ENCODE assay signal across 8 mouse cellular contexts in genomic region chr6:72361121-72361551, GRCm38 (mm10). TPM values are rescaled to one million over a fixed set of nuclear protein-coding genes. Genes with fewer than 3 reads are reported as not detected.
A peak's percentile ranks its signal among the peaks of the same experiment; 100 is the strongest.
DNase-seq lines count a peak whose midpoint lies in the region; ATAC-seq lines count a peak whose summit lies in the region.

No protein-coding gene starts in this region.

- 80% methylated on average over 5 of the region's 5 CpGs for WGBS in hindbrain, embryonic 12.5 days

- peaks cover 22% of the 10 kb centered on the region for H3K4me1 ChIP-seq in hindbrain, embryonic 12.5 days

- peak overlapping the region; percentile 87 for H3K4me2 ChIP-seq in hindbrain, embryonic 12.5 days (replicated peaks)

- ATAC-seq in cerebellum, adult (ENCODE audit: insufficient number of reproducible peaks, low FRiP score, low TSS enrichment) = no peak
- ATAC-seq in hindbrain, embryonic 12.5 days (ENCODE audit: low FRiP score) = no peak
- peak; percentile 45 for ATAC-seq in megakaryocyte-erythroid progenitor cell, adult 5-6 weeks (replicated peaks; ENCODE audit: low FRiP score, low TSS enrichment, poor library complexity, severe bottlenecking)

- peak overlapping the region; percentile 77; the same call in 1 of the 2 replicates for H3K4me3 ChIP-seq in hindbrain, embryonic 12.5 days

- no peaks in the 10 kb centered on the region for H3K9me3 ChIP-seq in hindbrain, embryonic 12.5 days (replicated peaks)

- peaks cover 27% of the 10 kb centered on the region for H3K36me3 ChIP-seq in hindbrain, embryonic 12.5 days

- H3K9ac ChIP-seq in hindbrain, embryonic 12.5 days = peak overlapping the region; percentile 78; the same call in 1 of the 2 replicates

- H3K27me3 ChIP-seq in hindbrain, embryonic 12.5 days = no peaks in the 10 kb centered on the region

- DNase-seq in cerebellum, adult 9-11 months = peak; percentile 30
- DNase-seq in adrenal gland, adult 8-10 months = peak; percentile 82
- no peak for DNase-seq in cerebellum, postnatal 36 days
- DNase-seq in thymus, postnatal 25 days = no peak
- DNase-seq in embryo, embryonic 10.5 days (ENCODE audit: low spot score) = no peak

- H3K27ac ChIP-seq in hindbrain, embryonic 12.5 days = no peak overlapping the region

RNA-seq across cellular contexts. Expression of gene Rnf181, which starts 5.6 kb away (rescaled TPM):
- total RNA-seq in adrenal gland, adult 8-10 months (2022) = 100 to 1,000 TPM; 330 to 558 (median 451) TPM
- 95.0 and 98.3 TPM in 2 replicates for polyA plus RNA-seq in hindbrain, embryonic 12.5 days (2016; fragmentation: Nextera tagmentation; extraction: Ambion mirVana)
- total RNA-seq in megakaryocyte-erythroid progenitor cell, adult 5-6 weeks (2014; fragmentation: Nextera tagmentation) = 82.6 and 91.5 TPM in 2 replicates
- 34.8 and 55.5 TPM in 2 replicates for total RNA-seq in megakaryocyte-erythroid progenitor cell, adult 5-6 weeks (2017)

RNA-seq across cellular contexts. Expression of gene Tmem150a, which starts 5.9 kb away (rescaled TPM):
- total RNA-seq in adrenal gland, adult 8-10 months (2022) = 10 to 100 TPM; 20.0 to 37.7 (median 28.2) TPM
- polyA plus RNA-seq in hindbrain, embryonic 12.5 days (2016; fragmentation: Nextera tagmentation; extraction: Ambion mirVana) = 8.5 and 10.0 TPM in 2 replicates
- total RNA-seq in megakaryocyte-erythroid progenitor cell, adult 5-6 weeks (2014; fragmentation: Nextera tagmentation) = 0.92 and 5.0 TPM in 2 replicates
- not detected in 2 replicates for total RNA-seq in megakaryocyte-erythroid progenitor cell, adult 5-6 weeks (2017)

RNA-seq across cellular contexts. Expression of gene 0610030E20Rik, which starts 14.0 kb away (rescaled TPM):
- 10 to 100 TPM; 23.9 to 36.8 (median 29.1) TPM for total RNA-seq in adrenal gland, adult 8-10 months (2022)
- 26.1 and 28.2 TPM in 2 replicates for polyA plus RNA-seq in hindbrain, embryonic 12.5 days (2016; fragmentation: Nextera tagmentation; extraction: Ambion mirVana)
- total RNA-seq in megakaryocyte-erythroid progenitor cell, adult 5-6 weeks (2014; fragmentation: Nextera tagmentation) = 28.5 and 31.0 TPM in 2 replicates
- total RNA-seq in megakaryocyte-erythroid progenitor cell, adult 5-6 weeks (2017) = 15.2 and 16.6 TPM in 2 replicates

RNA-seq across cellular contexts. Expression of gene Usp39, which starts 16.2 kb away (rescaled TPM):
- total RNA-seq in adrenal gland, adult 8-10 months (2022) = 10 to 100 TPM; 31.1 to 39.0 (median 34.4) TPM
- polyA plus RNA-seq in hindbrain, embryonic 12.5 days (2016; fragmentation: Nextera tagmentation; extraction: Ambion mirVana) = 56.4 and 57.9 TPM in 2 replicates
- 66.8 and 72.5 TPM in 2 replicates for total RNA-seq in megakaryocyte-erythroid progenitor cell, adult 5-6 weeks (2014; fragmentation: Nextera tagmentation)
- total RNA-seq in megakaryocyte-erythroid progenitor cell, adult 5-6 weeks (2017) = 121 and 147 TPM in 2 replicates

RNA-seq across cellular contexts. Expression of gene Vamp5, which starts 19.1 kb away (rescaled TPM):
- total RNA-seq in adrenal gland, adult 8-10 months (2022) = 10 to 100 TPM; 37.2 to 56.4 (median 40.4) TPM
- 10.0 and 11.0 TPM in 2 replicates for polyA plus RNA-seq in hindbrain, embryonic 12.5 days (2016; fragmentation: Nextera tagmentation; extraction: Ambion mirVana)
- total RNA-seq in megakaryocyte-erythroid progenitor cell, adult 5-6 weeks (2014; fragmentation: Nextera tagmentation) = 420 and 424 TPM in 2 replicates
- total RNA-seq in megakaryocyte-erythroid progenitor cell, adult 5-6 weeks (2017) = 125 and 132 TPM in 2 replicates

Comparison
In these comparisons a context has a peak if more than half of its experiments do, and no peak if none do; other contexts are left out.
1. DNase-seq: peak in cerebellum, adult 9-11 months (single experiment) and adrenal gland, adult 8-10 months (single experiment); none in cerebellum, postnatal 36 days (0 of 2), thymus, postnatal 25 days (single experiment) and embryo, embryonic 10.5 days (single experiment).